8 mouse cellular contexts compared by ENCODE assay signal in genomic region chr7:68129546-68130253, GRCm38 (mm10).
A peak's percentile ranks its signal among the peaks of the same experiment; 100 is the strongest.
DNase-seq lines count a peak whose midpoint lies in the region; ATAC-seq and TF ChIP-seq lines count a peak whose summit lies in the region.

No protein-coding gene starts in this region.

- H3K9me3 ChIP-seq in hindbrain, postnatal 0 days (ENCODE audit: low read length), result no peaks in the 10 kb centered on the region
- no peaks in the 10 kb centered on the region for H3K9me3 ChIP-seq in megakaryocyte, embryonic 14.5 days

- no peaks in the 10 kb centered on the region for H3K36me3 ChIP-seq in hindbrain, postnatal 0 days (ENCODE audit: insufficient read depth, low read length)
- H3K36me3 ChIP-seq in megakaryocyte, embryonic 14.5 days (replicated peaks; ENCODE audit: low read length), result no peaks in the 10 kb centered on the region

- H3K4me1 ChIP-seq in hindbrain, postnatal 0 days (ENCODE audit: insufficient read depth, low read length), result peaks cover 32% of the 10 kb centered on the region
- peaks cover 73% of the 10 kb centered on the region for H3K4me1 ChIP-seq in megakaryocyte, embryonic 14.5 days

- peak overlapping the region; percentile 59 for H3K4me3 ChIP-seq in hindbrain, postnatal 0 days (ENCODE audit: low read length)
- H3K4me3 ChIP-seq in megakaryocyte, embryonic 14.5 days (replicated peaks), result peak overlapping the region; percentile 95

- no peaks in the 10 kb centered on the region for H3K27me3 ChIP-seq in hindbrain, postnatal 0 days (ENCODE audit: insufficient read depth, low read length)
- no peaks in the 10 kb centered on the region for H3K27me3 ChIP-seq in megakaryocyte, embryonic 14.5 days (replicated peaks)

- H3K4me2 ChIP-seq in hindbrain, postnatal 0 days (ENCODE audit: low read depth, low read length), result peak overlapping the region; percentile 91

- peak overlapping the region; percentile 91 for H3K27ac ChIP-seq in hindbrain, postnatal 0 days

- TF ChIP-seq CTCF in hindbrain, postnatal 0 days (IDR thresholded peaks at IDR 0.05; ENCODE audit: low read depth), result peak; percentile 17

- under 1% methylated on average over 19 of the region's 19 CpGs for WGBS in hindbrain, postnatal 0 days

- peak; percentile 88 for DNase-seq in R1 (ENCODE audit: low read depth, low spot score)
- DNase-seq in cerebellum, postnatal 36 days, result peak; percentile 97 to 100
- peak; percentile 94 for DNase-seq in gastrocnemius, adult 18-20 months (ENCODE audit: low spot score)
- peak; percentile 95 for DNase-seq in hindbrain, postnatal 0 days (ENCODE audit: low spot score)
- peak; percentile 86 to 97 for DNase-seq in left cerebral cortex, adult 8-10 months (ENCODE audit: low spot score in 2 of 2)
- peak; percentile 93 to 94 for DNase-seq in right cerebral cortex, postnatal 10 days (ENCODE audit: low spot score in 2 of 2)
- DNase-seq in urinary bladder, postnatal 25 days (ENCODE audit: low spot score), result peak; percentile 83

- ATAC-seq in hindbrain, postnatal 0 days, result peak; percentile 44

- H3K9ac ChIP-seq in hindbrain, postnatal 0 days (replicated peaks; ENCODE audit: low read length), result peak overlapping the region; percentile 63

Comparison
In these comparisons a context has a peak if more than half of its experiments do, and no peak if none do; other contexts are left out.
1. Peak in every context shown above with its lines: DNase-seq, ATAC-seq, H3K4me3 ChIP-seq and H3K27ac ChIP-seq.